Mouse (Mus musculus) liver, postnatal 0 days (tissue): Measurements from ENCODE around the gene Cabin1. TPM values are rescaled to one million over a fixed set of nuclear protein-coding genes. Genes with fewer than 3 reads are reported as not detected.

Experiments
- ATAC-seq: fragments of 200-750 bp; cut with Nextera tagmentation; 2 replicates; pipeline ENCODE4 v1.8.0; 2017; ENCODE audit warnings: mild to moderate bottlenecking, moderate library complexity
- DNase-seq: peaks from one replicate; pipeline ENCODE4 v3.0.0-alpha.2; 2016
- H3K27ac ChIP-seq: fragments of 300-500 bp; sonication (generic); 2 replicates; pipeline ENCODE4 v1.5.1; 2014; ENCODE audit warnings: antibody characterized with exemption, moderate library complexity, mild to moderate bottlenecking, low read depth
- H3K27me3 ChIP-seq: fragments of 300-500 bp; sonication (generic); 2 replicates; pipeline ENCODE4 v1.6.1; 2014; ENCODE audit warnings: low read length, control low read depth, mixed read lengths; ENCODE audit not compliant: insufficient read depth
- H3K36me3 ChIP-seq: fragments of 300-500 bp; sonication (generic); replicated peaks from 2 replicates; pipeline ENCODE4 v1.6.1; 2014; ENCODE audit warnings: mild to moderate bottlenecking, control low read depth, low read length, moderate library complexity, mixed read lengths; ENCODE audit not compliant: insufficient read depth
- H3K4me1 ChIP-seq: fragments of 300-500 bp; sonication (generic); 2 replicates; pipeline ENCODE4 v1.6.1; 2014; ENCODE audit warnings: antibody characterized with exemption, mild to moderate bottlenecking, control low read depth; ENCODE audit not compliant: insufficient read depth
- H3K4me2 ChIP-seq: fragments of 300-500 bp; sonication (generic); 2 replicates; pipeline ENCODE4 v1.6.1; 2014; ENCODE audit warnings: low read depth, mild to moderate bottlenecking, low read length, moderate library complexity, mixed read lengths
- H3K4me3 ChIP-seq: fragments of 300-500 bp; sonication (generic); 2 replicates; pipeline ENCODE4 v1.5.1; 2014; ENCODE audit warnings: low read depth, low read length
- H3K9ac ChIP-seq: fragments of 300-500 bp; sonication (generic); replicated peaks from 2 replicates; pipeline ENCODE4 v1.6.1; 2014; ENCODE audit warnings: mild to moderate bottlenecking, moderate library complexity
- H3K9me3 ChIP-seq: fragments of 300-500 bp; sonication (generic); 2 replicates; pipeline ENCODE4 v1.6.1; 2016; ENCODE audit warnings: mild to moderate bottlenecking, control low read depth, low read length, mixed read lengths
- CTCF ChIP-seq: sonication (generic); IDR thresholded peaks from 2 replicates; pipeline ENCODE4 v1.5.1; 2016; ENCODE audit warnings: antibody characterized with exemption, low read depth
- EP300 ChIP-seq: IDR thresholded peaks from 2 replicates; pipeline ENCODE4 v1.6.1; 2016; ENCODE audit warnings: antibody characterized with exemption, low read depth, mild to moderate bottlenecking
- WGBS: fragments of 180-500 bp; shearing (Covaris S2); extraction: QIAGEN DNeasy Blood & Tissue Kit; methylation state at CpG from one replicate; pipeline ENCODE4 v1.1.7; 2014; ENCODE audit not compliant: insufficient replicate concordance; 5-methylcytosine and 5-hydroxymethylcytosine counted together
- polyA plus RNA-seq: library from polyadenylated mRNA; unstranded; fragments of >200 nt; fragmentation: Nextera tagmentation; extraction: Ambion mirVana; gene quantifications from 2 replicates; pipeline ENCODE4 v1.2.1, GENCODE M21; 2015

Gene Cabin1
- polyA plus RNA-seq, 1 experiment from 2014 or later, result 9.1 TPM

GRCm38 (mm10) chr10:75697693-75698092, 66.4 kb downstream of the Cabin1 start:
- Histone ChIP-seq H3K9me3 (no peaks in the 10 kb centered on the region), H3K4me2 (peak overlapping the region; percentile 69), H3K9ac (peak overlapping the region; percentile 54), H3K4me3 (peak overlapping the region; percentile 34), H3K27ac (peak overlapping the region; percentile 82), H3K27me3 (no peaks in the 10 kb centered on the region), H3K36me3 (peaks cover 60% of the 10 kb centered on the region), H3K4me1 (peaks cover 31% of the 10 kb centered on the region)
- DNase-seq, result no peak
- no peak for TF ChIP-seq CTCF
- TF ChIP-seq EP300, result no peak
- ATAC-seq, result no peak
- WGBS, result 69% methylated on average over 3 of the region's 3 CpGs

GRCm38 (mm10) chr10:75696597-75697355, 67.4 kb downstream of the Cabin1 start:
- peak; percentile 33 for DNase-seq
- Histone ChIP-seq H3K9me3 (no peaks in the 10 kb centered on the region), H3K4me2 (peak overlapping the region; percentile 69), H3K4me3 (peak overlapping the region; percentile 34), H3K27me3 (no peaks in the 10 kb centered on the region), H3K9ac (peak overlapping the region; percentile 54), H3K36me3 (peaks cover 62% of the 10 kb centered on the region), H3K4me1 (peaks cover 31% of the 10 kb centered on the region), H3K27ac (peak overlapping the region; percentile 82)
- TF ChIP-seq CTCF, result peak; percentile 25; the same call in 1 of the 2 replicates
- peak; percentile 97 for TF ChIP-seq EP300
- 56% methylated on average over 7 of the region's 7 CpGs for WGBS
- ATAC-seq, result peak; percentile 96

- H3K4me3 ChIP-seq, result no peak overlapping the region
- WGBS, result 95% methylated on average over 2 of the region's 2 CpGs
- H3K27ac ChIP-seq, result 0 out of 2 replicates have a peak overlapping the region, but pooled peaks have one; percentile 82
- no peaks in the 10 kb centered on the region for H3K27me3 ChIP-seq
- H3K4me2 ChIP-seq, result no peak overlapping the region
- H3K4me1 ChIP-seq, result peaks cover 31% of the 10 kb centered on the region
- DNase-seq (no peak), ATAC-seq (no peak)
- TF ChIP-seq CTCF (no peak), EP300 (no peak)
- no peak overlapping the region for H3K9ac ChIP-seq
- H3K9me3 ChIP-seq, result no peaks in the 10 kb centered on the region
- H3K36me3 ChIP-seq, result peaks cover 59% of the 10 kb centered on the region
Observed at GRCm38 (mm10) chr10:75695521-75695920, 68.6 kb downstream of the Cabin1 start.

GRCm38 (mm10) chr10:75695078-75695477, 69.1 kb downstream of the Cabin1 start:
- DNase-seq (no peak), ATAC-seq (no peak)
- Histone ChIP-seq H3K9ac (no peak overlapping the region), H3K9me3 (no peaks in the 10 kb centered on the region), H3K4me1 (peaks cover 31% of the 10 kb centered on the region), H3K4me2 (no peak overlapping the region), H3K36me3 (peaks cover 56% of the 10 kb centered on the region), H3K4me3 (no peak overlapping the region), H3K27me3 (no peaks in the 10 kb centered on the region), H3K27ac (no peak overlapping the region)
- no peak for TF ChIP-seq EP300
- no peak for TF ChIP-seq CTCF
- WGBS, result 86% methylated on average over 5 of the region's 5 CpGs

GRCm38 (mm10) chr10:75694567-75694966, 69.6 kb downstream of the Cabin1 start:
- H3K4me3 ChIP-seq, result no peak overlapping the region
- no peak for DNase-seq
- TF ChIP-seq EP300 (no peak), CTCF (no peak)
- peaks cover 31% of the 10 kb centered on the region for H3K4me1 ChIP-seq
- WGBS, result 87% methylated on average over 9 of the region's 9 CpGs
- H3K9me3 ChIP-seq, result no peaks in the 10 kb centered on the region
- H3K27me3 ChIP-seq, result no peaks in the 10 kb centered on the region
- H3K27ac ChIP-seq, result no peak overlapping the region
- no peak overlapping the region for H3K9ac ChIP-seq
- peaks cover 54% of the 10 kb centered on the region for H3K36me3 ChIP-seq
- ATAC-seq, result no peak
- H3K4me2 ChIP-seq, result no peak overlapping the region

- DNase-seq, result no peak
- H3K4me3 ChIP-seq, result no peak overlapping the region
- no peak overlapping the region for H3K4me2 ChIP-seq
- H3K9me3 ChIP-seq, result no peaks in the 10 kb centered on the region
- H3K27ac ChIP-seq, result no peak overlapping the region
- peaks cover 52% of the 10 kb centered on the region for H3K36me3 ChIP-seq
- H3K27me3 ChIP-seq, result no peaks in the 10 kb centered on the region
- H3K4me1 ChIP-seq, result peaks cover 27% of the 10 kb centered on the region
- H3K9ac ChIP-seq, result no peak overlapping the region
- TF ChIP-seq EP300, result no peak
- no peak for TF ChIP-seq CTCF
- WGBS, result 83% methylated on average over 11 of the region's 11 CpGs
- no peak for ATAC-seq
Observed at GRCm38 (mm10) chr10:75693451-75694233, 70.5 kb downstream of the Cabin1 start.
